Mouse (Mus musculus) cerebellum, adult 9-10 months (tissue): Measurements from ENCODE around the gene Chchd6.

Experiments used
- DNase-seq: peaks from one replicate; pipeline ENCODE4 v3.0.0; 2022

Gene Chchd6

GRCm38 (mm10) chr6:89402406-89402805 is 193.0 kb downstream of the Chchd6 start:
- DNase-seq = no peak

DNA sequence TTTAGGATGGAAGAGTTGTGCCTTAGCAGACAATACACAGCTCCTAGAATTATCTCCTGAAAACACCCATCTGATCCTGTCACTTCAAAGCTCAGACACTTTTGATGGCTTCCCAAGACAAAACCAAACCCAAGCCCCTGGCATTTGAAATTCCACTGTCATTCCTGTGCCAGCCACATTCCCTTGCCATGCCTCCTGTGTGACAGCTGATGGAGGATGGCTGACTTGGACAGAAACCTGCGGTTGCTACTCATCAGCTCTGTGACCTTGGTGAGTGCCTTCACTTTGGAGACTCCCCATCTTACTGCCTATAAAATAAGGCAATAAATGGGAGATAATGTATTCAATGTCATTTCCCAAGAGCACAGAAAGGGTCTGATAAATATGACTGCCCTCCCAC is 195.9 kb downstream of the Chchd6 start:
- DNase-seq = no peak

DNA sequence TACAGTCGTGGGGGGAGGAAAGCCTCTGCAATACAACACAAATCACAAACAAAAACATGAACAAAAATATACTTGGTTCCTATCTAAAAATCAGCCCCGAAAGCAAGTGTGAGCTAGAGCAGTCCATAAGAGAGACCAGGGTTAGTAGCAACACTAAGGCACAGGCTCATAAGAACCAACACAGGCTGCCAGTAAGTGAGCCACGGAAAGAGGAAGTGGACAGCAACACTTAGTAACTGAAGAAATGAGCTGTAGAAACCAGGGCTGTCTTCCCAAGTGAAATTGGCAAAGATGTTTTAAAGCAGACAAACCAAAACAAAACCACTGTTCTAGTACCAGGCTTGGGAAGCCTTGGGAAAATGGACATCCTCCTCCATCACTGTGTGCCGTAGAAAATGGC is 197.5 kb downstream of the Chchd6 start:
- no peak for DNase-seq

GRCm38 (mm10) chr6:89393820-89394219 is 201.6 kb downstream of the Chchd6 start:
- DNase-seq = no peak

GRCm38 (mm10) chr6:89392213-89392612 is 203.2 kb downstream of the Chchd6 start:
- no peak for DNase-seq

DNA sequence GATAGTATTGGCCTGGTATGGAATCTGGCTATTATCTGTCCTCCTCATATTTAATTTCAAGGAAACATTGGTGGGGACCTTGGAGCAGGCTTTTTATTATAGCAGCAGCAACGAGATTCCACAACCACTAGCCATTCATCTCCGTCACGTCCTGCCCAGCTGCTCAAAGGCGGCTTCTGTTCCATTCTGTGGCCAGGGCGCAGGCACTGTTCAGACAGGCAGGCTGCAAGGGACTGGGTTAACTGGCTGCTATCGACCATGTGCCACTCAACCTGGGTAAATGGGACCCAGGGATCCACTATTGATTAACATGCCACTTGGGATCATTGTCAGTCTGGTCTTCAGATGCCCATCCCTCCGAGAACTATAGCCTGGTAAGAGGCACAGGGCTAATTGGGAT is 205.7 kb downstream of the Chchd6 start:
- DNase-seq = no peak

DNA sequence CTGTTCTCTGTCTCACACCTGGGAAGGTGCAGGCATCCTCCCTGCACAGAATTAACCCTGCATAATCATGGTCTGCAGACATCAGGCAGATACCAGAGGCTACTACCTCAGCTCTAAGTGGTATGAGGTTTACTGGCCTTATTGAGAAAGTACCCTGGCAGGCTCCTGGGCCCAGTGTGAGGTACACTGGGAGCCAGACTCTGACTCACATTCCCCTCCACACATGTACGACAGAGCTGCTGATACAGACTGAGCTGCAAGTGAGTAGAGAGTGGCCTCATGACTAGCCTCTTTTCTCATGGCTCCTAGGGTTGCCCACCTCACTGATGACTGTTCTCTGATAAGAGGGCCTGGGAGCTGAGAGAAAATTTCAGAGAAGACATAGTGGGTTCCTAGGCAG is 208.5 kb downstream of the Chchd6 start:
- DNase-seq = no peak

- no peak for DNase-seq
Observed at GRCm38 (mm10) chr6:89384699-89385098, 210.8 kb downstream of the Chchd6 start.

GRCm38 (mm10) chr6:89381851-89382250 is 213.6 kb downstream of the Chchd6 start:
- DNase-seq = no peak

GRCm38 (mm10) chr6:89381172-89381571 is 214.3 kb downstream of the Chchd6 start:
- no peak for DNase-seq

DNA sequence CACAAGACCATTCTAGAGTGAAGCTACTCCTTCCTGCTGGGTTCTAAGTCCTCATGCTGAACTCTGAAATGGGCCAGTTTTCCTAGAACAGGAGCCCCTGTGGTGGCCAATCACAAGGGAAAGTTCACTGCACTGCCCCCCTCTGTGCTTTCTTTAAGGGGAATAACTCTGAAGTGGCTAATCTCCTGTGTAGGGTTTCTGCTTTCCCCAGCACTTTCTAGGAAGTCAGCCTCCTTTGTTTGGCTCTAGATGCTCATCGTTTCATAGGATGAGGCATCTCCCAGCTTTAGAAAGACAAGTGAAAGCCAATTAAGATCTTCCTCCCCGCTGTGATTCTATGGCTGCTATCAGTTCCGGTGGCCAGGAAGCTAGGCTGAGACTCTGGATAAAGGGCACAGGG is 214.7 kb downstream of the Chchd6 start:
- DNase-seq = no peak

GRCm38 (mm10) chr6:89378264-89378663 is 217.2 kb downstream of the Chchd6 start:
- DNase-seq = no peak

GRCm38 (mm10) chr6:89368812-89369211 is 226.6 kb downstream of the Chchd6 start:
- no peak for DNase-seq

DNA sequence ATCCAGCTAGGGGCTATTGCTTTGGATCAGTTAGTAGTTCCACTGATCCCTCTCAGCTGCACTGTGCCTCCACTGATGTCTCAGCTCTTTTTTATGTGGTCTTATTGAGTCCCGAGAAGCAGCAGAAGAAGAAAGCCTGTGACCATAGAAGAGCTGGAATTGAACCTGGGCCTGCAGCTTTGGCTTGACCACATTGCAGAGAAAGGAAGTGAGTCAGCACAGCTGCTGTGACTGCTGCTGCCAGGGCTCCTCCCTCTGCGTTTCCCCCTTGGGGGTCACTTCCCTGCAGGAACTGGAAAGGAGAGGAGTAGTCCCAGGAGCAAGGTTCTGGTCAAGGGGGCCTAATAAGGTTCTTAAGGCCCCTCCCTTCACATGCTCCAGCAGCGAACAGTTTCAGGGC is 231.1 kb downstream of the Chchd6 start:
- no peak for DNase-seq

DNA sequence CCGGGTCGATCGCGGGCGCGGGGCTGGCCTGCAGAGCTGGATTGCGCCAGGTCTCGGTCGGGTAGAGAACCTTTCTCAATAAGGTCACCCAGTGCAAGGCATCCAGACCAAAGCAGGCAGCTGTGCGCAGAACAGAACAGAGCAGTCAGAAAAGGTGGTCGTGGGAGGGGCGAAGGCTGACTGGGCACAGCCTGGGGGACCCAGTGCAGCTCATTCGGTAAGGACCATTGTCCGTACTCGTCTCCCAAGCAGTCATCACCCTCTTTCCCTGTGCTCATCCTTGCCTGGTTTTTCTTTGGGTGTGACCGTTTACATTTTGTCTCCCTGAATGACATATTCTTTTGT is 232.4 kb downstream of the Chchd6 start:
- no peak for DNase-seq

DNA sequence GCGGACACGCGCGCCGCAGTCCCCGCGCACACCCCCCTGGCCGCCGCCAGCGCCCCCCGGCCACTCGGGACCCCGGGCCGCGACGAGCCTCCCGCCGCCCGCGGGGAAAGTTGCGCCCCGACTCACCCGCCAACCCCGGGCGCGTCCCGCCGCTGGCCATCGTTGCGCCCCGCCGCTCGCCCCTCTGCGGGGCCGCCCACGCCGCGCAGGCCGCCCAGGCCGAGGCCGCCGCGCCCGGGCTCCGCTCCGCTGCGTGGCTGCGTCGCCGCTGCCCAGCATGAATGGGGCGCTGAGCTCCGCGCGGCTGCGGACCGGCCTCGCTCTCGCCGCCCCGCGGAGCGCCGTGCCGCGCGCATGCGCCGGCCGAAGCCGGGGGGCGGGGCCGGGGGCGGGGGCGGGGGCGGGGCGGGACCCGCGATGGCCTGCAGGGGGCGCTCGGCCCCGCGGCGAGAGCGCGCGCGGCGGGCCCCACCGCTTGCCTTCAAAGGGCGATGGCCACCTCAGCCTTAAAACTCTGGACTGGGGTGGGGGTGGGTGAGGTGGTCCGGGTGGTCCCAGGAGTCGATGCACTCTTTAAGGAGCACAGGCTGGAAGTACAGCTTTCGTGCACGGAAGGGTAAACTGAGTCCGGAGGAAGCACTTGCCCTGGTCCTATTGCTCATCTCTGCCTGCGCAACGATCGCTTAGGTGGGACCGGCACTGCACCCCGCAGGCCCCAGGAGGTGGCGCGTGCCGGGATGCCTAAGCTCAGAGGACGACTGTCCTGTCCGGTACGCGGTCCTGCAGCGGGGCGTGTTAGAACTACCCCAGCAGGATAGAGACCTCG is 233.0 kb downstream of the Chchd6 start, which contains the start of gene Plxna1:
Gene Plxna1 (minus strand): TSS at position 340 of the 826 bp plus-strand sequence.
- peak; percentile 78 for DNase-seq

GRCm38 (mm10) chr6:89361418-89362280 is 233.8 kb downstream of the Chchd6 start:
- DNase-seq = peak; percentile 58

- DNase-seq = no peak
Observed at GRCm38 (mm10) chr6:89360709-89361417, 234.6 kb downstream of the Chchd6 start.

- DNase-seq = no peak
Observed at GRCm38 (mm10) chr6:89359771-89360708, 235.4 kb downstream of the Chchd6 start.

GRCm38 (mm10) chr6:89359192-89359591 is 236.3 kb downstream of the Chchd6 start:
- DNase-seq = no peak

GRCm38 (mm10) chr6:89355661-89356060 is 239.8 kb downstream of the Chchd6 start:
- DNase-seq = no peak

- no peak for DNase-seq
Observed at GRCm38 (mm10) chr6:89354726-89355125, 240.7 kb downstream of the Chchd6 start.
